Mouse (Mus musculus): ENCODE data around the gene Plac8.

- TF ChIP-seq CTCF (IDR thresholded peaks at IDR 0.05; ENCODE audit: insufficient read depth, low read depth, low read length): no peak
- TF ChIP-seq POLR2A (IDR thresholded peaks at IDR 0.05; ENCODE audit: insufficient read depth, low read depth, low read length): no peak
Measured at GRCm38 (mm10) chr5:100523331-100523730, 48.7 kb downstream of the Plac8 start.
